Mouse (Mus musculus) heart, adult 8-10 months (tissue): ENCODE results near the gene Mettl13. TPM values are rescaled to one million over a fixed set of nuclear protein-coding genes. Genes with fewer than 3 reads are reported as not detected.

Experiments
- DNase-seq: peaks from one replicate; pipeline ENCODE4 v3.0.0; 2022; ENCODE audit warnings: low spot score
- total RNA-seq, 4 experiments: library from RNA; stranded (reverse); gene quantifications; 2 replicates each; pipeline ENCODE4 v1.2.4; 2022

The Mettl13 gene
- total RNA-seq: 1 to 10 TPM; 4.5 to 6.7 (median 5.6) TPM

GRCm38 (mm10) chr1:162548016-162548916 lies at the start of gene Mettl13:
TSS of gene Mettl13 (minus strand) at chr1:162548551.
- peak; percentile 89 for DNase-seq

- no peak for DNase-seq
These were observed 49.2 kb upstream of the Mettl13 start for GRCm38 (mm10) chr1:162597379-162598102.

- no peak for DNase-seq
These were observed 42.2 kb upstream of the Mettl13 start for GRCm38 (mm10) chr1:162590415-162590997.

GRCm38 (mm10) chr1:162589443-162589842 lies 41.1 kb upstream of the Mettl13 start:
- no peak for DNase-seq

GRCm38 (mm10) chr1:162588606-162589005 lies 40.3 kb upstream of the Mettl13 start:
- DNase-seq: no peak

- no peak for DNase-seq
These were observed 37.9 kb upstream of the Mettl13 start for GRCm38 (mm10) chr1:162586282-162586681.

GRCm38 (mm10) chr1:162582884-162583283 lies 34.5 kb upstream of the Mettl13 start:
- DNase-seq: no peak

- no peak for DNase-seq
These were observed 26.7 kb upstream of the Mettl13 start for GRCm38 (mm10) chr1:162575098-162575497.

- peak; percentile 47 for DNase-seq
These were observed 22.7 kb upstream of the Mettl13 start for GRCm38 (mm10) chr1:162570931-162571601.

- DNase-seq: peak; percentile 89
These were observed 22.0 kb upstream of the Mettl13 start, which contains the start of gene Vamp4 for GRCm38 (mm10) chr1:162570260-162570748. TSS of gene Vamp4 (plus strand) at chr1:162570515.

- DNase-seq: no peak
These were observed 19.0 kb upstream of the Mettl13 start for GRCm38 (mm10) chr1:162567351-162567750.

GRCm38 (mm10) chr1:162564992-162565391 lies 16.6 kb upstream of the Mettl13 start:
- no peak for DNase-seq

- DNase-seq: no peak
These were observed 14.9 kb upstream of the Mettl13 start for GRCm38 (mm10) chr1:162563236-162563635.

GRCm38 (mm10) chr1:162554193-162554592 lies 5.8 kb upstream of the Mettl13 start:
- DNase-seq: no peak

- DNase-seq: no peak
These were observed 4.6 kb upstream of the Mettl13 start for GRCm38 (mm10) chr1:162552956-162553355.

- no peak for DNase-seq
These were observed 1.4 kb upstream of the Mettl13 start for GRCm38 (mm10) chr1:162549615-162550283.

GRCm38 (mm10) chr1:162548917-162549613 lies 714 bp upstream of the Mettl13 start:
- no peak for DNase-seq

GRCm38 (mm10) chr1:162547607-162548006 lies 744 bp downstream of the Mettl13 start:
- no peak for DNase-seq

GRCm38 (mm10) chr1:162543231-162543630 lies 5.1 kb downstream of the Mettl13 start:
- no peak for DNase-seq
